Mouse (Mus musculus): Measurements from ENCODE around the gene Dlgap4.

DNA sequence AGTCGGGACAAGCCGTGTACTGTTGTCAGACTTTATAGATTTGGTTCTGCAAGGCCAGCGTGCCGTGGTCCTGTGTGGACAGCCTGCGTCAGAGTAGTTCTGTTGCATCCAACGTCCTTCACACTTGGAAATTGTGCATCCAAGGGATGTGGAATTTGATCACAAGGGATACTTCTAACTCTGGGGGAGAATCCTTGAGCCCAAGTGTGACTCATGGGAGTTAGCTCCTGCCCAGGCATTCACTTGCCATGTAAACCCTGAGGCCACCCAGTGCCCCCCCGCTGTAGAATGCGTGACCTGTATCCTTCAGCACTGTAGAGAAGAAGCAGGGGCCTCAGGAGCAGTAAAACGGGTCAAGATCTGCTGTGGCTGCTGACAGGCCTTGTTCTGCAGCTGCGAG lies 44.7 kb downstream of the Dlgap4 start:
- no peak for TF ChIP-seq CTCF (IDR thresholded peaks at IDR 0.05; ENCODE audit: extremely low read depth, insufficient read length, insufficient replicate concordance, low read depth, low read length)
- no peak for TF ChIP-seq POLR2A (IDR thresholded peaks at IDR 0.05; ENCODE audit: low read depth, low read length)

Measured in small intestine, adult 2 months (tissue).